Mouse (Mus musculus) B cell, adult 62 days (primary cell): Measurements from ENCODE around the gene Abhd6. TPM values are rescaled to one million over a fixed set of nuclear protein-coding genes. Genes with fewer than 3 reads are reported as not detected.

Experiments used
- total RNA-seq: library from RNA; stranded (reverse); gene quantifications from 4 replicates; pipeline ENCODE4 v1.2.4, GENCODE M21; 2023

Gene Abhd6
- 9.7 to 13.9 TPM (median 11.5 TPM) in 4 replicates for total RNA-seq

DNA sequence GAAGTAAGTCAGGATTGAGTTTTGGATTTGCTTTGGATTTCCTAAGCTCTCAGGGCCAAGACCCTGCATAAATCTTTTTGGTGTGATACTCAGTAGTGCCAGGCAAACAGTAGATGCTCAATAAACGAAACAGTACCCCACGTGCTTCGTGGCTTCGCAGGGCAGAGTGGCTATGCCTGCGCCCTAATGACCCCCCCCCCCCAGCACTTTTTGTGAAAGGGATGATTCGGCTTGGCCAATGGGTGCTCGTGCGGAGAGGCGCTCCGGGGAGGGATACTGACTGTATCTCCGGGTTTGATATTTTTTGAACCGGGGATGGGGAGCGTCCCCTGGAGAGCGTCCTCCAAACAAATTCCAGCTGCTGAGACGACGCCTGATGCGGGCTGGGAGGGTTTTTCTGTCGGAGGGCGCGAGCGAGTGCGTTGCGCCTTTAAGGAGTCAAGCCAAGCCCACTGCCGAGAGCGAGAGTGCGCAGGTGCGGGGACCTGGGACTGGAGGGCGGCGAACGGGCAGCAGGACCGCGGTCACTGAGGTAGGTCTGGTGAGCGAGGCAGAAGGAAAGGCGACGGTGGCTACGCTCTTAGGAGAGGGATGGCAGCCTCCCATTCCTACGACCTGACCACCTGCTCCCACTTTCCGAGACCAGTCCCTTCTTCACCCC lies at the start of gene Abhd6:
Gene Abhd6, plus strand, starts transcription at position 471 of the 661 bp plus-strand sequence.

DNA sequence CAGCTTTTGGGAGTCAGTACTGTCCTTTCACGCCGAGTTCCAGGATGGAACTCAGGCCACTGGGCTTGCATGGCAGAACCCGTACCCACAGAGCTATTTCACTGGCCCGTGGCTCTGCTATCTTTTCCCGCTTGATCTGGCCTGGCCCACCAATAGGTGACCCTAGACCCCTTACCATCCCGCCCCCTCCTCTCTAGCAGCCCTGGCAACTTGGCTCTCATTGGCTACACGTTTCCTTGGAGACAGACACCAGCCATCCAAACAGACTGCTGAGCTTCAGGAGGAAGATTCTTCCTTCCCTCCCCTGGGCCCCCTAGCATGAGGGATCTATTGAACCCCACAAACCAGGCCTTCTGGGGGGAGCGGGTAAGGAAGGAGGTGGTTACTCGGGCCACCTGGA lies 45.7 kb upstream of the Abhd6 start, which contains the start of gene Gm45521:
Gene Gm45521, plus strand, starts transcription at position 240 of the 400 bp plus-strand sequence.

DNA sequence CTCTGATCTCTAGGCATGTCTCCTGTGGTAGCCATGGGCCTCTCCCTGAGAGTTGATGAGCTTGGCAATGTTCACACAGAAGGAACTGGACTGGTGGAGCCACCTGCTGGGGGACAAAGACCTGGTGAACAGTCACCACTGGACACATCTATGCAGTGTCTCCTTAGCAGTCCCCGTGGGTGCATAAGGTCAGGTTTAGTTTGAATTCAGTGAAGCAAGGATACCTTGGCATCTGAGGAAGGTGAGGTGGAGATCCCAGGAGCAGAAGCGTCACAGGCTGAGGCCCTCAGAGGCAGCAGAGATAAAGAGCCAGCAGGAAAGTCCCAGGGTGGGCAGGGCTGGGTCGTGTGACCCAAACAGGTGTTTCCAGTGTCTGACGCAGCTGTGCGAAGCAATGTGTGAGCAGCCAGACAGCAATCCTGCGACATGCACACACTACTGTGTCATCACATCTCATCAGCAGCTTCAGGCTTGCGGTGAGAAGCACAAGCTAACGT lies 8.4 kb upstream of the Abhd6 start, which contains the start of gene Dnase1l3:
Gene Dnase1l3, minus strand, starts transcription at position 303 of the 497 bp plus-strand sequence.

DNA sequence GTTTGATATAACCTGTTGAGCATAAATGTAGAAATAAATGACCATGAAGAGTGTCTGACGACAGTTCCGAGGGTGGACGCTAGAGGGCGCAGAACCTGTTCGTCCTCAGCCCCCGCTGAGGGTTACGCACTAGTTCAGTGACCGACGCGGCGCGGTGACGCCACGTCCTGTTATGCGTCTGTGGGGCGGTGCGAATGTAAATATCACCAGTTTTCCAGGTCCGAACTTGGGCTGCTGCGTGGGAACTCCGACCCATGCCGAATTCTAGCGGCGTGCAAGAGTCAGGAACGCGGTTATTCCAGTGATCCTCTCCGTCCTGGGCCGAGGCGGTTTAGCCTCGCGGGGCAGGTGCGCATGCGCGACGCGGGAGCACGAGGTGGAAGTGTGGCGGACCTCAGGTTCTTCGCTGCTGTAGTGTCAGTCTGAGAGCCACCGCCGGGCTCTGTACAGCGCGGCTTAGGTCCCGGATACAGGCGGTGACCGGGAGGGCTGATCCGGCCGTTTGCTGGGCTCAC lies 77.5 kb downstream of the Abhd6 start, which contains the start of gene Rpp14:
Gene Rpp14, plus strand, starts transcription at position 203 of the 515 bp plus-strand sequence.

GRCm38 (mm10) chr14:8097978-8098686 lies 95.4 kb downstream of the Abhd6 start, which contains the start of gene Pxk:
Gene Pxk (plus strand): TSS chr14:8098211.

Other genes with a start within 250 kb of the Abhd6 start
- not detected in 4 replicates for gene Gm26661, start 211.3 kb upstream of the Abhd6 start, total RNA-seq
- 14.4 to 16.3 TPM (median 15.9 TPM) in 4 replicates for gene Flnb, start 184.9 kb upstream of the Abhd6 start, total RNA-seq
- not detected in 4 replicates for gene Gm45521, start 45.6 kb upstream of the Abhd6 start, total RNA-seq
- gene Dnase1l3, start 8.3 kb upstream of the Abhd6 start, total RNA-seq = 9.2 to 10.1 TPM (median 9.3 TPM) in 4 replicates
- gene Rpp14, start 77.5 kb downstream of the Abhd6 start, total RNA-seq = 7.8 to 15.9 TPM (median 12.0 TPM) in 4 replicates
- 270 to 305 TPM (median 284 TPM) in 4 replicates for gene Pxk, start 95.3 kb downstream of the Abhd6 start, total RNA-seq
- 111 to 130 TPM (median 122 TPM) in 4 replicates for gene Pdhb, start 170.1 kb downstream of the Abhd6 start, total RNA-seq
- 12.2 to 15.9 TPM (median 14.0 TPM) in 4 replicates for gene Kctd6, start 211.2 kb downstream of the Abhd6 start, total RNA-seq